Mouse (Mus musculus) adrenal gland (tissue): ENCODE measurements around the gene Trib3.

ENCODE experiments used
- intact Hi-C: fragments of 180-260 bp; cut with DNase I; formaldehyde crosslinking; loops from one replicate; pipeline ENCODE4 v1.15.1; 2025

The Trib3 gene

GRCm38 (mm10) chr2:152317054-152317453 lies 26.8 kb downstream of the Trib3 start:
- intact Hi-C loops, result no loop called here

- intact Hi-C loops, result no loop called here
Observed at GRCm38 (mm10) chr2:152313926-152314325, 29.9 kb downstream of the Trib3 start.

- intact Hi-C loops, result no loop called here
Observed at GRCm38 (mm10) chr2:152312996-152313395, 30.8 kb downstream of the Trib3 start.

- intact Hi-C loops, result no loop called here
Observed at GRCm38 (mm10) chr2:152307186-152307585, 36.6 kb downstream of the Trib3 start.

DNA sequence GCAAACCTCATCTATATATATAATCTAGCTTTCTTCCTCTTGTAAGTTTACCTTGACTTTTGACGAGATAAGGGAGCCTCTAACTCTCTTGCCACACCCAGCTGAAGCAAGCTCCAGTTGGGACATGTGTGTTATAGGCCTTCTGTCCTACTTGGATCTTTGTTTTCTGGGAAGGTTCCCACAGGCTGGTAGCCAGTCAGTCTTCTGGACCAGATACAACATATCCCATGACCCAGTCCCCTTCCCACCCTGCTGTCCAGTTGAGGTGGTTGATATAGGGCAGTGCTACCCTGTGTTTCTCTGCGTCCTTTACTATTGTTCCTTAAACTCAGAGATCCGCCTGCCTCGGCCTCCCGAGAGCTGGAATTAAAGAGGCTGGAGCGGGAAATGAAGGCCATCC lies 38.4 kb downstream of the Trib3 start:
- intact Hi-C loops, result no loop called here

DNA sequence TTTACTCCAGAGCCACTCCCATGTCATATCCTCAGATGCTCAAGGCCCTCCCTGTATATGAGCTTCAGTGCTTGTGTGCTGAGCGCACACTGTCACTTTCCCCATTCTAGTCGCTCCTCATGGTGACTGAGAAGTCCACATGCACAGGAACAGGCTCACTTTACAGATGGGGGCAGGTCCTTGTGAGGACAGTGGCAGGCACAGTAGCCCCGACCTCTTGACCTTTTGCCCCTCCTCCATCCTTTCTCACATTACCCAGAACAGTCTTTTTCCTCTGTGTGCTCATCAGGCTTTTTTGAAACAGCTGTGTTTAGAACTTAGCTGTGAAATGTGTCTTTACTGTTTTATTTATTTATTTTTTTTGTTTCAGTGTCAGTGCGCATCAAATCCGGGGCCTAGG lies 40.1 kb downstream of the Trib3 start:
- intact Hi-C loops, result no loop called here

- intact Hi-C loops, result no loop called here
Observed at GRCm38 (mm10) chr2:152302862-152303261, 41.0 kb downstream of the Trib3 start.

- intact Hi-C loops, result loop anchor here (5.0 kb wide), 1 partner anchor 38 kb away; the partner anchor contains the start of gene Rbck1
Observed at GRCm38 (mm10) chr2:152294541-152294940, 49.3 kb downstream of the Trib3 start.

DNA sequence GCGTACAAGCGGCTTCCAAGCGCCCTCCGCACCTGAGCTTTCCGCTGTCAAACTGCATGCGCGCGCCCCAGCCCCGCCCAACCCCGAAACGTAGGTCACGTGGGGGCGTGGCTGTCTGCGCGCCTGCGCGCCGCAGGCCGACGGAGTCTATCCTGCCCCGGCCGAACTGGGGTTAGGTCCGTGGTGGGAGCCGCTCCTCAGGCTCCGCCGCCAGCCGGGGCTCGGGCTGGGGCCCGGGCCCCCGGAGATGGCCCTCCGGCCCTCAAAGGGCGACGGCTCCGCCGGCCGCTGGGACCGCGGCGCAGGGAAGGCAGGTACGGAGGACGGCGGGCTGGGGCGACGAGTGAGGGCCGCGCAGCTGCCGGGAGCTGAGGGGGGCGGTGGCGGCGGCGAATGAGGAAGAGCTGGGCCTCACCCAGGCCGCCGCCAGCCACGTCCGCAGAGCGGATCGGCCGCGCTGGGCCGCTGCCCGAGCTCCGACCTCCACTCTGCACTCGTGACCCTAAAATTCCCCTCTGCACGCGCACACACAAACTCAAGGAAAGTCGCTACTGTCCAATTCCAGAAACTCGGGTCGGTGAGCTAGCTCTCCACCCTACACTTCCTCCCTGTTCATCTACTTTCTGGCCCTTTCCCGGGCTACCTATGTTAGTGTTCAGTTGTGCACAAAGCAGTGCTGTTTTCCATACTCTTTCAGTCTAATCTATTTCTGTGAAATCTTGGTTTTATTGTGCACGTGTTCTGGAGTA lies 49.9 kb downstream of the Trib3 start, which contains the start of gene Tbc1d20:
TSS of gene Tbc1d20 (plus strand) at position 102 of the 749 bp plus-strand sequence.
- intact Hi-C loops, result loop anchor here (5.0 kb wide), 1 partner anchor 38 kb away; the partner anchor contains the start of gene Rbck1

DNA sequence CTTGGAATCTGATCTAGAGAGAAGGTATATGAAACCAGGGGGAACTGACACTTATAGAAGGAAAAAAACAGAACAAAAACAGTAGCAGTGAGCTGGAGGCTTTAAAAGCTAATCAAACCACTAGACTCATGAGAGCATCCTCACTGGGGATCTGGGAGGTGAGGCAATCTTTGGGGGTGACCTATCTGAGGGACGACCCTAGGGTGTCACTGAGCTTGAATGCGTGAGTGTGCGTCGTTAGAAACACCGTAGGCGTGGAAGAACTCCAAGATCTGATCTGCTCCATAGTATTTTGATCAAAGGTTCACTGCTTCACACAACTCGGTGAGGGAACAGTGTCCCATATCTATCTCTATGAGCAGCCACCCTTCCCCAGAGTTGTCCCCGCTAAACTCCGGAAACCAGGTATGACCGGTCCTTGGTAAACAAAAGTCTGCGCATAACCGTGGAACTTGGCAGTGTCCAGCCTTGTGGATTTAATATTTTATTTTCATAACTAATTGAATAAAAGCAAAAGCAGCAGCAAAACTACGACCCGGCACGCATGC lies 50.6 kb downstream of the Trib3 start:
- intact Hi-C loops, result loop anchor here (5.0 kb wide), 1 partner anchor 39 kb away; the partner anchor contains the start of gene Rbck1

DNA sequence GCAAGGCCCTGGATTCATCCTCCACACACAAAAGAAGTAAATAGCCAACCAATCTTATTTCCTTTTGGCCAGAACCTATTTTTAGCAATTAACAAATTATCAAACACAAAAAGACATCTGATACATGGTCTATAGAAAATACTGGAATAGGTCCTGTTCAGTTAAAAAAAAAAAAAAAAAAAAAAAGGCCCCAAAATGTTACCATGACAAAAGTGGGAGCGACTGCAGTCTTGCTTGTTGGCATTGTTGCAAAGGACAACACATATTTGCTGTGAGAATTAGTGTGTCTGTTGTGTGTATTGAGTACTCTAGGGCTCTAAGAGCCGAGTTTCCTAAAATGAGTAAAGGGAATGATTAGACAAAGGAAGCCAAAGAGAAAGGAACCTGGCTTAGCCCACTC lies 51.4 kb downstream of the Trib3 start:
- intact Hi-C loops, result loop anchor here (5.0 kb wide), 1 partner anchor 40 kb away; the partner anchor contains the start of gene Rbck1

GRCm38 (mm10) chr2:152289623-152290022 lies 54.2 kb downstream of the Trib3 start:
- intact Hi-C loops, result loop anchor here (5.0 kb wide), 1 partner anchor 43 kb away; the partner anchor contains the start of gene Rbck1

DNA sequence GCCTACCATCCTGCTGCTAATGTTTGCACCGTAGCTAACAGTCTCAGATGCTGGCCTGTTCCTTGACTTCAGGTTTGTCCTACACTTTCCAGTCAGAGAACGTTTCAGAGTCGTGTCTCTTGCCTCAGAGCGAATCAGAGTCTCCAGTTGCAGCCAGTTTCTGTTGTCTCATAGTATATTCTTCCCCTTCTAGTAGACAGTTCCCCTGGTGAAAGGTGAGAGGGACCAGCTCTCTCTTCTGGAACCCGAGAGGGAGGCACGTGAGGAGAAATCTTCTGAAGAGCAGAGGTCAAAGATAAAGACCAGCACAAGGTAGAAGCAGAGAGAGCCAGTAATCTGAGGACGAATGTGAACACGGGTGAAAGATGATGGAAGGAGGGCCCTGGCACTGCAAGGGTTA lies 55.8 kb downstream of the Trib3 start:
- intact Hi-C loops, result no loop called here

DNA sequence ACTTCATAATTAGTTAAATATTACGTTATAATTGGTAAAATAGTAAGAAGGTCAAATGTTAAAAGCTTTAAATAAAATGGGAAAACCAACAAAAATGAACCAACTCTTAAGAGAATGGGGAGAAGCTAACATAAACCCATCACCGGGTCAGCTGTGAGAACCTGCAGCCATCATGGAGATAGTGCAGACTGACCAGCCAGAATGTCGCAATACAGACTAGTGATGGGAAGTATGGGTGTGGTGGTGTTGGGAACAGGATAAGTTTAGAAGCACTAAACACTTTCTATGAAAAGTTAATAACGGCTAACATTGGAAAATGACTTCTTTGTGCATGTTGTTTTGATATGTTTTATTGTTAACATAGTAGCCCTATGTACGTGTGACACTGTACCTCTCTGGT lies 56.3 kb downstream of the Trib3 start:
- intact Hi-C loops, result no loop called here
